Mouse (Mus musculus) right cerebral cortex, postnatal 4 days (tissue): ENCODE data around the gene Srxn1.
"Not testable (repeated sequence)": the region's sequence is repeated elsewhere in the genome, so short reads cannot be mapped to it uniquely, and the experiment has no call there.

Experiments
- DNase-seq: peaks from one replicate; pipeline ENCODE4 v3.0.0-alpha.2; 2022

Gene Srxn1

GRCm38 (mm10) chr2:152105318-152106224, at the start of gene Srxn1:
Srxn1 (plus strand) TSS chr2:152105516.
- peak; percentile 72 for DNase-seq

- no peak for DNase-seq
Measured at GRCm38 (mm10) chr2:152056368-152057251, 48.7 kb upstream of the Srxn1 start.

GRCm38 (mm10) chr2:152057252-152057563, 48.1 kb upstream of the Srxn1 start:
- DNase-seq = no peak

GRCm38 (mm10) chr2:152062817-152063216, 42.5 kb upstream of the Srxn1 start:
- not testable (repeated sequence) for DNase-seq

- no peak for DNase-seq
Measured at GRCm38 (mm10) chr2:152068660-152069433, 36.5 kb upstream of the Srxn1 start.

GRCm38 (mm10) chr2:152069434-152069786, 35.9 kb upstream of the Srxn1 start:
- no peak for DNase-seq

GRCm38 (mm10) chr2:152069941-152070340, 35.4 kb upstream of the Srxn1 start:
- no peak for DNase-seq

GRCm38 (mm10) chr2:152074521-152074920, 30.8 kb upstream of the Srxn1 start:
- no peak for DNase-seq

GRCm38 (mm10) chr2:152075294-152075889, 29.9 kb upstream of the Srxn1 start:
- DNase-seq = no peak

GRCm38 (mm10) chr2:152077337-152077736, 28.0 kb upstream of the Srxn1 start:
- no peak for DNase-seq

GRCm38 (mm10) chr2:152080685-152081541, 24.4 kb upstream of the Srxn1 start, which contains the start of gene Scrt2:
Scrt2 (plus strand) TSS chr2:152081529.
- DNase-seq = peak; percentile 50

- DNase-seq = peak; percentile 74
Measured at GRCm38 (mm10) chr2:152081641-152082448, 23.5 kb upstream of the Srxn1 start.

GRCm38 (mm10) chr2:152082456-152083285, 22.6 kb upstream of the Srxn1 start:
- no peak for DNase-seq

- DNase-seq = no peak
Measured at GRCm38 (mm10) chr2:152083411-152083810, 21.9 kb upstream of the Srxn1 start.

- DNase-seq = no peak
Measured at GRCm38 (mm10) chr2:152084298-152084697, 21.0 kb upstream of the Srxn1 start.

GRCm38 (mm10) chr2:152085414-152085813, 19.9 kb upstream of the Srxn1 start:
- no peak for DNase-seq

GRCm38 (mm10) chr2:152086451-152086850, 18.9 kb upstream of the Srxn1 start:
- DNase-seq = no peak

- DNase-seq = no peak
Measured at GRCm38 (mm10) chr2:152087111-152087510, 18.2 kb upstream of the Srxn1 start.

- DNase-seq = peak; percentile 85
Measured at GRCm38 (mm10) chr2:152089078-152089477, 16.2 kb upstream of the Srxn1 start.

- no peak for DNase-seq
Measured at GRCm38 (mm10) chr2:152089581-152089980, 15.7 kb upstream of the Srxn1 start.
